Mouse (Mus musculus) forebrain, embryonic 14.5 days (tissue): ENCODE results near the gene Gatad2b. TPM values are rescaled to one million over a fixed set of nuclear protein-coding genes. Genes with fewer than 3 reads are reported as not detected.
"Not testable (repeated sequence)": the region's sequence is repeated elsewhere in the genome, so short reads cannot be mapped to it uniquely, and the experiment has no call there.

Experiments used
- ATAC-seq: fragments of 200-750 bp; cut with Nextera tagmentation; 2 replicates; pipeline ENCODE4 v1.8.0; 2017; ENCODE audit warnings: mild to moderate bottlenecking, moderate library complexity
- DNase-seq: peaks from one replicate; pipeline ENCODE4 v3.0.0-alpha.2; 2015; ENCODE audit warnings: low spot score
- H3K27ac ChIP-seq: fragments of 300-500 bp; sonication (generic); 2 replicates; pipeline ENCODE4 v1.5.1; 2014; ENCODE audit warnings: low read depth, mild to moderate bottlenecking, control low read depth, low read length, moderate library complexity
- H3K27me3 ChIP-seq: fragments of 300-500 bp; sonication (generic); replicated peaks from 2 replicates; pipeline ENCODE4 v1.6.1; 2014; ENCODE audit warnings: low read length, control low read depth, mixed read lengths; ENCODE audit not compliant: control insufficient read depth, insufficient read depth
- H3K36me3 ChIP-seq: fragments of 300-500 bp; sonication (generic); 2 replicates; pipeline ENCODE4 v1.6.1; 2014; ENCODE audit warnings: low read length, control low read depth; ENCODE audit not compliant: control insufficient read depth, insufficient read depth
- H3K4me1 ChIP-seq: fragments of 300-500 bp; sonication (generic); 2 replicates; pipeline ENCODE4 v1.6.1; 2014; ENCODE audit warnings: antibody characterized with exemption, low read length, control low read depth; ENCODE audit not compliant: control insufficient read depth, insufficient read depth
- H3K4me2 ChIP-seq: fragments of 300-500 bp; sonication (generic); 2 replicates; pipeline ENCODE4 v1.6.1; 2014; ENCODE audit warnings: mild to moderate bottlenecking, control low read depth, low read length
- H3K4me3 ChIP-seq: fragments of 300-500 bp; sonication (generic); 2 replicates; pipeline ENCODE4 v1.5.1; 2014; ENCODE audit warnings: low read depth, low read length, control low read depth
- H3K9ac ChIP-seq: fragments of 300-500 bp; sonication (generic); 2 replicates; pipeline ENCODE4 v1.6.1; 2014; ENCODE audit warnings: mild to moderate bottlenecking, low read length, control low read depth, moderate library complexity
- H3K9me3 ChIP-seq: fragments of 300-500 bp; sonication (generic); replicated peaks from 2 replicates; pipeline ENCODE4 v1.6.1; 2016; ENCODE audit warnings: low read length, control low read depth, mixed read lengths; ENCODE audit not compliant: control insufficient read depth
- WGBS: fragments of 180-500 bp; shearing (Covaris S2); extraction: QIAGEN DNeasy Blood & Tissue Kit; methylation state at CpG from one replicate; pipeline ENCODE4 v1.1.7; 2014; 5-methylcytosine and 5-hydroxymethylcytosine counted together
- polyA plus RNA-seq: library from polyadenylated mRNA; unstranded; fragments of >200 nt; fragmentation: Nextera tagmentation; extraction: Ambion mirVana; gene quantifications from 2 replicates; pipeline ENCODE4 v1.2.1, GENCODE M21; 2014

Gatad2b gene
- polyA plus RNA-seq, result 14.4 and 15.7 TPM in 2 replicates

GRCm38 (mm10) chr3:90292345-90293275, at the start of gene Gatad2b:
Gene Gatad2b, plus strand, starts transcription at chr3:90293178.
- under 1% methylated on average over 44 of the region's 47 CpGs for WGBS
- peak within 1 kb of the TSS; percentile 82 for H3K4me2 ChIP-seq
- peaks cover 12% of the 10 kb centered on the region for H3K4me1 ChIP-seq
- no peaks in the 10 kb centered on the region for H3K27me3 ChIP-seq
- no peaks in the 10 kb centered on the region for H3K36me3 ChIP-seq
- DNase-seq (peak; percentile 100), ATAC-seq (peak; percentile 98)
- peak within 1 kb of the TSS; percentile 92 for H3K4me3 ChIP-seq
- peak within 1 kb of the TSS; percentile 95 for H3K9ac ChIP-seq
- no peaks in the 10 kb centered on the region for H3K9me3 ChIP-seq
- H3K27ac ChIP-seq, result peak within 1 kb of the TSS; percentile 97

- ATAC-seq (no peak), DNase-seq (no peak)
- Histone ChIP-seq H3K27ac (no peak overlapping the region), H3K36me3 (no peaks in the 10 kb centered on the region), H3K9ac (no peak overlapping the region), H3K4me3 (no peak overlapping the region), H3K27me3 (no peaks in the 10 kb centered on the region), H3K4me1 (peaks cover 18% of the 10 kb centered on the region), H3K9me3 (no peaks in the 10 kb centered on the region), H3K4me2 (no peak overlapping the region)
- 57% methylated on average over 2 of the region's 2 CpGs for WGBS
These were observed 47.6 kb upstream of the Gatad2b start for GRCm38 (mm10) chr3:90245406-90245805.

GRCm38 (mm10) chr3:90247630-90247959, 45.4 kb upstream of the Gatad2b start:
- DNase-seq (no peak), ATAC-seq (no peak; the same call in 1 of the 2 replicates)
- Histone ChIP-seq H3K9ac (peak overlapping the region; percentile 66), H3K4me3 (peak overlapping the region; percentile 55), H3K4me2 (peak overlapping the region; percentile 91), H3K27me3 (no peaks in the 10 kb centered on the region), H3K36me3 (peaks cover 8% of the 10 kb centered on the region; the same call in 1 of the 2 replicates), H3K4me1 (peaks cover 17% of the 10 kb centered on the region), H3K27ac (peak overlapping the region; percentile 84), H3K9me3 (no peaks in the 10 kb centered on the region)
- WGBS, result 3% methylated on average over 3 of the region's 3 CpGs

GRCm38 (mm10) chr3:90247960-90248745, 44.8 kb upstream of the Gatad2b start, which contains the start of gene Slc39a1:
Gene Slc39a1, plus strand, starts transcription at chr3:90248172.
- under 1% methylated on average over 35 of the region's 44 CpGs for WGBS

GRCm38 (mm10) chr3:90248746-90249100, 44.3 kb upstream of the Gatad2b start:
- ATAC-seq (no peak), DNase-seq (peak; percentile 5)
- H3K36me3 ChIP-seq, result peaks cover 8% of the 10 kb centered on the region; the same call in 1 of the 2 replicates
- H3K9me3 ChIP-seq, result no peaks in the 10 kb centered on the region
- H3K4me1 ChIP-seq, result peaks cover 8% of the 10 kb centered on the region
- peak overlapping the region; percentile 91 for H3K4me2 ChIP-seq
- peak overlapping the region; percentile 55 for H3K4me3 ChIP-seq
- H3K27ac ChIP-seq, result peak overlapping the region; percentile 61; the same call in 1 of the 2 replicates
- no peaks in the 10 kb centered on the region for H3K27me3 ChIP-seq
- 7% methylated on average over 10 of the region's 10 CpGs for WGBS
- H3K9ac ChIP-seq, result peak overlapping the region; percentile 66

More at GRCm38 (mm10) chr3:90247960-90248745, 44.8 kb upstream of the Gatad2b start, which contains the start of gene Slc39a1:
- DNase-seq (peak; percentile 99), ATAC-seq (peak; percentile 96)
- Histone ChIP-seq H3K4me3 (peak within 1 kb of the TSS; percentile 55), H3K9me3 (no peaks in the 10 kb centered on the region), H3K9ac (peak within 1 kb of the TSS; percentile 66), H3K27ac (peak within 1 kb of the TSS; percentile 84), H3K4me2 (peak within 1 kb of the TSS; percentile 91), H3K36me3 (peaks cover 8% of the 10 kb centered on the region; the same call in 1 of the 2 replicates), H3K4me1 (peaks cover 11% of the 10 kb centered on the region), H3K27me3 (no peaks in the 10 kb centered on the region)

- WGBS, result 92% methylated on average over 6 of the region's 6 CpGs
- no peak for ATAC-seq
These were observed 42.2 kb upstream of the Gatad2b start for GRCm38 (mm10) chr3:90250791-90251190.

GRCm38 (mm10) chr3:90251731-90252226, 41.2 kb upstream of the Gatad2b start:
- H3K4me1 ChIP-seq, result peaks cover 13% of the 10 kb centered on the region
- not testable (repeated sequence) for H3K27me3 ChIP-seq, ATAC-seq, H3K9ac ChIP-seq, H3K9me3 ChIP-seq, DNase-seq, H3K4me2 ChIP-seq, H3K4me3 ChIP-seq, H3K27ac ChIP-seq
- H3K36me3 ChIP-seq, result peaks cover 11% of the 10 kb centered on the region
- WGBS, result 95% methylated on average over 9 of the region's 12 CpGs

More at GRCm38 (mm10) chr3:90250791-90251190, 42.2 kb upstream of the Gatad2b start:
- H3K27me3 ChIP-seq, result no peaks in the 10 kb centered on the region
- peaks cover 8% of the 10 kb centered on the region; the same call in 1 of the 2 replicates for H3K36me3 ChIP-seq
- no peak overlapping the region for H3K4me3 ChIP-seq
- no peak overlapping the region for H3K4me2 ChIP-seq
- H3K9me3 ChIP-seq, result no peaks in the 10 kb centered on the region
- no peak for DNase-seq
- no peak overlapping the region for H3K9ac ChIP-seq
- H3K4me1 ChIP-seq, result peaks cover 13% of the 10 kb centered on the region
- H3K27ac ChIP-seq, result no peak overlapping the region

GRCm38 (mm10) chr3:90252659-90253058, 40.3 kb upstream of the Gatad2b start:
- H3K4me3 ChIP-seq, DNase-seq, H3K4me2 ChIP-seq, H3K9me3 ChIP-seq, H3K27ac ChIP-seq, H3K9ac ChIP-seq, ATAC-seq, H3K27me3 ChIP-seq: not testable (repeated sequence)
- Histone ChIP-seq H3K4me1 (peaks cover 11% of the 10 kb centered on the region), H3K36me3 (peaks cover 19% of the 10 kb centered on the region)
- 91% methylated on average over 2 of the region's 2 CpGs for WGBS
